Mouse (Mus musculus) MEL-GATA-1-ER (cell line): ENCODE results near the gene Ggct.
A peak's percentile ranks its signal among the peaks of the same experiment; 100 is the strongest.

ENCODE experiments used
- DNase-seq: peaks from one replicate; pipeline ENCODE4 v3.0.0-alpha.2; 2012; ENCODE audit warnings: low read depth; ENCODE audit errors: extremely low read depth

Ggct gene

GRCm38 (mm10) chr6:54992734-54993260 is at the start of gene Ggct:
Gene Ggct, minus strand, starts transcription at chr6:54992950.
- DNase-seq, result peak; percentile 91

GRCm38 (mm10) chr6:55040031-55040430 is 47.3 kb upstream of the Ggct start:
- DNase-seq, result no peak

GRCm38 (mm10) chr6:55039446-55039783 is 46.7 kb upstream of the Ggct start:
- DNase-seq, result no peak

GRCm38 (mm10) chr6:55038671-55039445 is 46.1 kb upstream of the Ggct start:
- DNase-seq, result peak; percentile 33

GRCm38 (mm10) chr6:55037799-55038670 is 45.3 kb upstream of the Ggct start, which contains the start of gene Gars:
Gene Gars, plus strand, starts transcription at chr6:55038007.
- peak; percentile 71 for DNase-seq

- no peak for DNase-seq
These were observed 44.0 kb upstream of the Ggct start for GRCm38 (mm10) chr6:55036731-55037130.

GRCm38 (mm10) chr6:55027642-55028041 is 34.9 kb upstream of the Ggct start:
- DNase-seq, result no peak

- no peak for DNase-seq
These were observed 29.1 kb upstream of the Ggct start for GRCm38 (mm10) chr6:55021806-55022205.

GRCm38 (mm10) chr6:55018417-55018816 is 25.7 kb upstream of the Ggct start:
- DNase-seq, result no peak

GRCm38 (mm10) chr6:55016710-55017583 is 24.2 kb upstream of the Ggct start:
- DNase-seq, result peak; percentile 54

- DNase-seq, result peak; percentile 77
These were observed 23.5 kb upstream of the Ggct start for GRCm38 (mm10) chr6:55016236-55016635.

- no peak for DNase-seq
These were observed 21.4 kb upstream of the Ggct start for GRCm38 (mm10) chr6:55014184-55014583.

- no peak for DNase-seq
These were observed 19.8 kb upstream of the Ggct start for GRCm38 (mm10) chr6:55012516-55012915.

GRCm38 (mm10) chr6:55010330-55011091 is 17.8 kb upstream of the Ggct start:
- no peak for DNase-seq

- no peak for DNase-seq
These were observed 16.9 kb upstream of the Ggct start for GRCm38 (mm10) chr6:55009391-55010230.

- DNase-seq, result no peak
These were observed 15.7 kb upstream of the Ggct start for GRCm38 (mm10) chr6:55008401-55008800.

- DNase-seq, result no peak
These were observed 10.8 kb upstream of the Ggct start for GRCm38 (mm10) chr6:55003559-55003958.

GRCm38 (mm10) chr6:55002438-55002837 is 9.7 kb upstream of the Ggct start:
- DNase-seq, result no peak

- no peak for DNase-seq
These were observed 8.6 kb upstream of the Ggct start for GRCm38 (mm10) chr6:55001320-55001719.

- DNase-seq, result no peak
These were observed 5.0 kb upstream of the Ggct start for GRCm38 (mm10) chr6:54997726-54998125.
